Mouse (Mus musculus) CD4-positive, CD25-positive, alpha-beta regulatory T cell, adult 9 weeks (primary cell): ENCODE results near the gene Ntm. TPM values are rescaled to one million over a fixed set of nuclear protein-coding genes. Genes with fewer than 3 reads are reported as not detected.

ENCODE experiments used
- polyA plus RNA-seq: library from polyadenylated mRNA; unstranded; fragments of 100-300 nt; shearing (Covaris generic); gene quantifications from one replicate; pipeline ENCODE4 v1.2.1, GENCODE M21; 2017

Ntm gene
- polyA plus RNA-seq, result not detected

DNA sequence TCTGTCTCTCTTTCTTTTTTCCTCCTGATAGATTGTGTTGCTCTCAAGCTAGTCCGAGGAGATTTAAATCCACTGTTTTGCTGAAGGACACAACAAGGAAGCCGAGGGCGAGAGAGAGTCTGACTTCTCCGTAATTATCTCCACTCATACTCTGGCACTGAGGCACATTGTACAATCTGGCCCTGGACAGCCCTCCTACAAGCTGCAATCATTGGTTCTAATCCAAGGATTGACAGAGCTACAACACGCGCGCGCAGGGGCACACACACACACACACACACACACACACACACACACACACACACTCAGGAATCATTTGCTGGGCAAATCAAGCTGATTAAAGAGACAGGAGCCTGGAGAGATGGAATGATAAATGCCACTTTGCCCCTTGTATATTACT, at the start of gene Ntm:
Gene Ntm, minus strand, starts transcription at position 164 of the 400 bp plus-strand sequence.

